Mouse (Mus musculus): ENCODE data around the gene Dis3l. TPM values are rescaled to one million over a fixed set of nuclear protein-coding genes. Genes with fewer than 3 reads are reported as not detected.

Dis3l gene
- total RNA-seq (2014; rRNA removed; ENCODE audit: low replicate concordance) (11.8 and 18.9 TPM in 2 replicates), polyA plus RNA-seq (2015; fragmentation: Nextera tagmentation; extraction: Ambion mirVana) (11.4 and 12.9 TPM in 2 replicates)

- Histone ChIP-seq H3K4me3 (ENCODE audit: low read depth, low read length) (peak within 1 kb of the TSS; percentile 65), H3K36me3 (replicated peaks; ENCODE audit: control insufficient read depth, insufficient read depth, low read length) (peaks cover 15% of the 10 kb centered on the region), H3K9me3 (replicated peaks; ENCODE audit: control insufficient read depth, low read length) (no peaks in the 10 kb centered on the region), H3K27me3 (ENCODE audit: control insufficient read depth, insufficient read depth, low read length) (no peaks in the 10 kb centered on the region), H3K4me2 (ENCODE audit: low read depth, low read length) (peak within 1 kb of the TSS; percentile 86), H3K9ac (replicated peaks; ENCODE audit: low read depth, low read length) (peak within 1 kb of the TSS; percentile 85), H3K27ac (ENCODE audit: low read depth) (peak within 1 kb of the TSS; percentile 99), H3K4me1 (ENCODE audit: control insufficient read depth, insufficient read depth) (peaks cover 10% of the 10 kb centered on the region; the same call in 1 of the 2 replicates)
- DNase-seq (ENCODE audit: low spot score) (peak; percentile 54), ATAC-seq (ENCODE audit: insufficient read depth, low read depth) (no peak)
- no peak for TF ChIP-seq EP300 (IDR thresholded peaks at IDR 0.05; ENCODE audit: low read depth)
- no peak for TF ChIP-seq CTCF (IDR thresholded peaks at IDR 0.05; ENCODE audit: low read depth)
- 11% methylated on average over 16 of the region's 16 CpGs for WGBS
These were observed at the start of gene Dis3l for GRCm38 (mm10) chr9:64341254-64341566. TSS of gene Dis3l (minus strand) at chr9:64341288.

GRCm38 (mm10) chr9:64389576-64390292 is 48.6 kb upstream of the Dis3l start:
- H3K4me2 ChIP-seq (ENCODE audit: low read depth, low read length), result no peak overlapping the region
- TF ChIP-seq EP300 (IDR thresholded peaks at IDR 0.05; ENCODE audit: low read depth) (no peak), CTCF (IDR thresholded peaks at IDR 0.05; ENCODE audit: low read depth) (no peak)
- peaks cover 9% of the 10 kb centered on the region; the same call in 1 of the 2 replicates for H3K4me1 ChIP-seq (ENCODE audit: control insufficient read depth, insufficient read depth)
- no peak for DNase-seq (ENCODE audit: low spot score)
- H3K4me3 ChIP-seq (ENCODE audit: low read depth, low read length), result no peak overlapping the region
- H3K9me3 ChIP-seq (replicated peaks; ENCODE audit: control insufficient read depth, low read length), result no peaks in the 10 kb centered on the region
- H3K27ac ChIP-seq (ENCODE audit: low read depth), result no peak overlapping the region
- H3K36me3 ChIP-seq (replicated peaks; ENCODE audit: control insufficient read depth, insufficient read depth, low read length), result no peaks in the 10 kb centered on the region
- no peak overlapping the region for H3K9ac ChIP-seq (replicated peaks; ENCODE audit: low read depth, low read length)
- WGBS, result 64% methylated on average over 7 of the region's 7 CpGs
- ATAC-seq (ENCODE audit: insufficient read depth, low read depth), result no peak
- H3K27me3 ChIP-seq (ENCODE audit: control insufficient read depth, insufficient read depth, low read length), result peaks cover 43% of the 10 kb centered on the region

GRCm38 (mm10) chr9:64386466-64387211 is 45.6 kb upstream of the Dis3l start:
- Histone ChIP-seq H3K9me3 (replicated peaks; ENCODE audit: control insufficient read depth, low read length) (no peaks in the 10 kb centered on the region), H3K27ac (ENCODE audit: low read depth) (no peak overlapping the region), H3K4me1 (ENCODE audit: control insufficient read depth, insufficient read depth) (peaks cover 7% of the 10 kb centered on the region; the same call in 1 of the 2 replicates), H3K36me3 (replicated peaks; ENCODE audit: control insufficient read depth, insufficient read depth, low read length) (no peaks in the 10 kb centered on the region), H3K27me3 (ENCODE audit: control insufficient read depth, insufficient read depth, low read length) (peaks cover 58% of the 10 kb centered on the region), H3K9ac (replicated peaks; ENCODE audit: low read depth, low read length) (0 out of 2 replicates have a peak overlapping the region, but pooled peaks have one; percentile 6), H3K4me3 (ENCODE audit: low read depth, low read length) (peak overlapping the region; percentile 60), H3K4me2 (ENCODE audit: low read depth, low read length) (peak overlapping the region; percentile 97)
- 3% methylated on average over 45 of the region's 45 CpGs for WGBS
- TF ChIP-seq EP300 (IDR thresholded peaks at IDR 0.05; ENCODE audit: low read depth) (no peak), CTCF (IDR thresholded peaks at IDR 0.05; ENCODE audit: low read depth) (no peak)
- DNase-seq (ENCODE audit: low spot score), result no peak
- no peak for ATAC-seq (ENCODE audit: insufficient read depth, low read depth)

DNA sequence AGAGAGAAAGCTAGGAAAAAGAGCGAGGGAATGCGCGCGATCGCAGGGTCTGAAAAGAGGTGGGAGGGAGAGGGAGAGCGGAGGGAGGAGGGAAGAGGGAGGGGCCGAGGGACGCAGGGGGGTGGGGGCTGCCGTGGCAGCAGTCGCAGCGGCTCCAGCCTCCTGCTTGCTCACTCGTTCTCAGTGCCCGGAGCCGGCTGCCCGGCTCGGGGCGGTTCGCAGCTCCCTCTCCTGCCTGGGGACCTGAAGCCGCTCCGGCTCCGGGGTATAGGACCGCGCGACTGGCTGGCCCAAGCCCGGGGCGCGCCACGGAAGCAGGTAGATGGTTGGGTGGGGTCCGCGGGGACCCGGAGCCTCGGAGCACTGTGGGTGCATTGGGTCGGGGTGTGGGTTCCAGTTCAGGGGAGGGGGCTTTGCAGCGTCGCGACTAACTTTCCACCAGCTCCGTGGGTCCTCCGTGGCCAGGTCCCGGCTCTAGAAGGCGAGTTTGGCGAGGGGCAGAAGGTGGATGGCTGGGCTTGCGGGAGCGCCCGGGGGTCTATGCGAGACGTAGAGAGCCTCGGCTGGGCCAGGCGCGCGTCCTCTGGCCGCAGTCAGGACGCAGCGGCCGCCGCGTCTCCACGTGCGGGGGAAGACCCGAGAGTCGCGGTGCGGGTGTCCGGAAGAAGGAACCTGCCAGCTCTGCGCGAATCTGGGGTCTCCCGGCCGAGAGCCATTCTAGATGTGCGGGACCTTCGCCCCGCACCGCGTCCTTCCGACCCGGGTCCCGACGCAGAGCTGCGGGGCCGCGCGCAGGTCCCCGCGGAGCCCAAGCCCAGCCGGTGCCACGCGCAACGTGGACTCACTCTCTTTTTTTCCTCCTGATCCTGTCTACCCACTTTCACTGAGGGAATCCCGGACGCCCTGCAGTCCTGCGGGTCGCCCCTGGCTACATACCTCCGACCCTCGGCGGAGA is 44.7 kb upstream of the Dis3l start, which contains the start of gene Megf11:
Gene Megf11, plus strand, starts transcription at position 116 of the 955 bp plus-strand sequence.
- H3K27me3 ChIP-seq (ENCODE audit: control insufficient read depth, insufficient read depth, low read length), result peaks cover 58% of the 10 kb centered on the region
- WGBS, result under 1% methylated on average over 88 of the region's 93 CpGs

More for the DNA sequence above, 44.7 kb upstream of the Dis3l start, which contains the start of gene Megf11:
- Histone ChIP-seq H3K27ac (ENCODE audit: low read depth) (no peak within 1 kb of the TSS), H3K4me2 (ENCODE audit: low read depth, low read length) (peak within 1 kb of the TSS; percentile 97), H3K4me1 (ENCODE audit: control insufficient read depth, insufficient read depth) (peaks cover 7% of the 10 kb centered on the region; the same call in 1 of the 2 replicates), H3K9me3 (replicated peaks; ENCODE audit: control insufficient read depth, low read length) (no peaks in the 10 kb centered on the region), H3K36me3 (replicated peaks; ENCODE audit: control insufficient read depth, insufficient read depth, low read length) (no peaks in the 10 kb centered on the region), H3K4me3 (ENCODE audit: low read depth, low read length) (peak within 1 kb of the TSS; percentile 60), H3K9ac (replicated peaks; ENCODE audit: low read depth, low read length) (peak within 1 kb of the TSS; percentile 6; the same call in 1 of the 2 replicates)
- ATAC-seq (ENCODE audit: insufficient read depth, low read depth) (0 out of 2 replicates have a peak, but pooled peaks have one; percentile 41), DNase-seq (ENCODE audit: low spot score) (no peak)
- TF ChIP-seq EP300 (IDR thresholded peaks at IDR 0.05; ENCODE audit: low read depth) (no peak), CTCF (IDR thresholded peaks at IDR 0.05; ENCODE audit: low read depth) (no peak)

Measured in heart, postnatal 0 days (tissue).